ENCODE assay signal across 9 mouse cellular contexts in genomic region chr2:180271804-180272395, GRCm38 (mm10). TPM values are rescaled to one million over a fixed set of nuclear protein-coding genes. Genes with fewer than 3 reads are reported as not detected.
A peak's percentile ranks its signal among the peaks of the same experiment; 100 is the strongest.
DNase-seq lines count a peak whose midpoint lies in the region; ATAC-seq and TF ChIP-seq lines count a peak whose summit lies in the region.
"Had no signal": no experiment of that assay in that cellular context is flagged by ENCODE, and none has a peak within 500 bp of the region (broad histone marks: within the 10 kb centered on the region; RNA-seq: fewer than 3 reads in every experiment).

No protein-coding gene starts in this region.

- H3K36me3 ChIP-seq in heart, embryonic 12.5 days: peaks cover 25% of the 10 kb centered on the region
- H3K36me3 ChIP-seq in hindbrain, embryonic 13.5 days: peaks cover 27% of the 10 kb centered on the region
- H3K36me3 ChIP-seq in midbrain, embryonic 13.5 days: peaks cover 17% of the 10 kb centered on the region

- no peak overlapping the region for H3K27ac ChIP-seq in heart, embryonic 12.5 days (ENCODE audit: poor library complexity, severe bottlenecking)
- H3K27ac ChIP-seq in cortical plate, adult 2 months (ENCODE audit: insufficient read depth, low read length): no peak overlapping the region
- H3K27ac ChIP-seq in hindbrain, embryonic 13.5 days: no peak overlapping the region
- H3K27ac ChIP-seq in midbrain, embryonic 13.5 days: no peak overlapping the region

- TF ChIP-seq CTCF in cortical plate, adult 2 months (IDR thresholded peaks at IDR 0.05; ENCODE audit: extremely low read depth, insufficient read depth, low read length): no peak

- WGBS in heart, embryonic 12.5 days: 73% methylated on average over 5 of the region's 5 CpGs
- WGBS in hindbrain, embryonic 13.5 days: 76% methylated on average over 5 of the region's 5 CpGs
- WGBS in midbrain, embryonic 13.5 days: 77% methylated on average over 5 of the region's 5 CpGs

- H3K27me3 ChIP-seq in heart, embryonic 12.5 days (replicated peaks): no peaks in the 10 kb centered on the region
- H3K27me3 ChIP-seq in hindbrain, embryonic 13.5 days: peaks cover 14% of the 10 kb centered on the region
- H3K27me3 ChIP-seq in midbrain, embryonic 13.5 days: peaks cover 16% of the 10 kb centered on the region

- H3K9ac ChIP-seq in heart, embryonic 12.5 days: peak overlapping the region; percentile 93
- H3K9ac ChIP-seq in hindbrain, embryonic 13.5 days: peak overlapping the region; percentile 94
- H3K9ac ChIP-seq in midbrain, embryonic 13.5 days (replicated peaks): peak overlapping the region; percentile 94

- H3K9me3 ChIP-seq in heart, embryonic 12.5 days (replicated peaks): no peaks in the 10 kb centered on the region
- H3K9me3 ChIP-seq in hindbrain, embryonic 13.5 days: no peaks in the 10 kb centered on the region
- no peaks in the 10 kb centered on the region for H3K9me3 ChIP-seq in midbrain, embryonic 13.5 days

- TF ChIP-seq POLR2A in cortical plate, adult 2 months (IDR thresholded peaks at IDR 0.05; ENCODE audit: extremely low read depth, insufficient read depth, low read length): no peak

- DNase-seq in heart, postnatal 4 days: no peak
- no peak for DNase-seq in right cerebral cortex, postnatal 25 days
- DNase-seq in frontal cortex, postnatal 36 days (ENCODE audit: low spot score in 2 of 2): no peak
- no peak for DNase-seq in frontal cortex, adult 2 months (ENCODE audit: extremely low spot score in 1 of 2, low spot score in 1 of 2)
- DNase-seq: layer of hippocampus, adult 9-11 months had no signal

- no peak for ATAC-seq in heart, embryonic 12.5 days (ENCODE audit: insufficient number of reproducible peaks, low FRiP score)
- ATAC-seq in hindbrain, embryonic 13.5 days (ENCODE audit: low FRiP score): no peak
- ATAC-seq in midbrain, embryonic 13.5 days: no peak

- H3K4me2 ChIP-seq in heart, embryonic 12.5 days: peak overlapping the region; percentile 94
- peak overlapping the region; percentile 75 for H3K4me2 ChIP-seq in hindbrain, embryonic 13.5 days
- peak overlapping the region; percentile 92 for H3K4me2 ChIP-seq in midbrain, embryonic 13.5 days (replicated peaks)

- peak overlapping the region; percentile 83 for H3K4me3 ChIP-seq in heart, embryonic 12.5 days
- H3K4me3 ChIP-seq in cortical plate, adult 2 months (ENCODE audit: insufficient read depth, low read length): peak overlapping the region; percentile 44; the same call in 1 of the 2 replicates
- H3K4me3 ChIP-seq in hindbrain, embryonic 13.5 days: peak overlapping the region; percentile 87
- H3K4me3 ChIP-seq in midbrain, embryonic 13.5 days (replicated peaks): peak overlapping the region; percentile 90

- peaks cover 44% of the 10 kb centered on the region for H3K4me1 ChIP-seq in heart, embryonic 12.5 days (replicated peaks)
- peaks cover 6% of the 10 kb centered on the region; the same call in 1 of the 2 replicates for H3K4me1 ChIP-seq in cortical plate, adult 2 months (ENCODE audit: control insufficient read depth, insufficient read depth, low read length)
- peaks cover 48% of the 10 kb centered on the region for H3K4me1 ChIP-seq in hindbrain, embryonic 13.5 days (replicated peaks)
- peaks cover 46% of the 10 kb centered on the region for H3K4me1 ChIP-seq in midbrain, embryonic 13.5 days (replicated peaks)

RNA-seq across cellular contexts. Expression of gene Cables2, which starts 1.4 kb away (rescaled TPM):
- polyA plus RNA-seq in heart, embryonic 12.5 days (2016; fragmentation: Nextera tagmentation; extraction: Ambion mirVana): 15.8 and 16.2 TPM in 2 replicates
- 10 to 100 TPM; 15.2 to 15.4 TPM for total RNA-seq in heart, postnatal 4 days (2021)
- 35.7 and 40.0 TPM in 2 replicates for polyA plus RNA-seq in cortical plate, adult 2 months (2012; rRNA removed)
- 19.8 and 20.8 TPM in 2 replicates for polyA plus RNA-seq in hindbrain, embryonic 13.5 days (2015; fragmentation: Nextera tagmentation; extraction: Ambion mirVana)
- polyA plus RNA-seq in midbrain, embryonic 13.5 days (2015; fragmentation: Nextera tagmentation; extraction: Ambion mirVana): 18.2 and 21.6 TPM in 2 replicates
- polyA plus RNA-seq in frontal cortex, adult 2 months (2012; rRNA removed): 31.1 and 33.3 TPM in 2 replicates

RNA-seq across cellular contexts. Expression of gene Rps21, which starts 14.7 kb away (rescaled TPM):
- 336 and 349 TPM in 2 replicates for polyA plus RNA-seq in heart, embryonic 12.5 days (2016; fragmentation: Nextera tagmentation; extraction: Ambion mirVana)
- total RNA-seq in heart, postnatal 4 days (2021): 100 to 1,000 TPM; 619 to 692 TPM
- polyA plus RNA-seq in cortical plate, adult 2 months (2012; rRNA removed): 2,462 and 2,522 TPM in 2 replicates
- polyA plus RNA-seq in hindbrain, embryonic 13.5 days (2015; fragmentation: Nextera tagmentation; extraction: Ambion mirVana): 444 and 445 TPM in 2 replicates
- polyA plus RNA-seq in midbrain, embryonic 13.5 days (2015; fragmentation: Nextera tagmentation; extraction: Ambion mirVana): 418 and 448 TPM in 2 replicates
- polyA plus RNA-seq in frontal cortex, adult 2 months (2012; rRNA removed): 1,869 and 1,955 TPM in 2 replicates

RNA-seq across cellular contexts. Expression of gene Rbbp8nl, which starts 17.8 kb away (rescaled TPM):
- polyA plus RNA-seq in heart, embryonic 12.5 days (2016; fragmentation: Nextera tagmentation; extraction: Ambion mirVana): not detected in 2 replicates
- not detected for total RNA-seq in heart, postnatal 4 days (2021)
- not detected in 2 replicates for polyA plus RNA-seq in cortical plate, adult 2 months (2012; rRNA removed)
- not detected in 2 replicates for polyA plus RNA-seq in hindbrain, embryonic 13.5 days (2015; fragmentation: Nextera tagmentation; extraction: Ambion mirVana)
- polyA plus RNA-seq in midbrain, embryonic 13.5 days (2015; fragmentation: Nextera tagmentation; extraction: Ambion mirVana): not detected in 2 replicates
- 0.04 TPM in 1 of 2 replicates, not detected in the other for polyA plus RNA-seq in frontal cortex, adult 2 months (2012; rRNA removed)

RNA-seq across cellular contexts. Expression of gene Lama5, which starts 46.2 kb away (rescaled TPM):
- 31.7 and 38.1 TPM in 2 replicates for polyA plus RNA-seq in heart, embryonic 12.5 days (2016; fragmentation: Nextera tagmentation; extraction: Ambion mirVana)
- 10 to 100 TPM; 47.8 to 49.6 TPM for total RNA-seq in heart, postnatal 4 days (2021)
- polyA plus RNA-seq in cortical plate, adult 2 months (2012; rRNA removed): 6.0 and 6.2 TPM in 2 replicates
- polyA plus RNA-seq in hindbrain, embryonic 13.5 days (2015; fragmentation: Nextera tagmentation; extraction: Ambion mirVana): 1.9 and 2.1 TPM in 2 replicates
- polyA plus RNA-seq in midbrain, embryonic 13.5 days (2015; fragmentation: Nextera tagmentation; extraction: Ambion mirVana): 1.4 and 1.7 TPM in 2 replicates
- polyA plus RNA-seq in frontal cortex, adult 2 months (2012; rRNA removed): 15.9 TPM in 2 replicates
